Mouse (Mus musculus) liver, postnatal 0 days (tissue): Measurements from ENCODE around the gene Kctd21.

Experiments
- CTCF ChIP-seq: sonication (generic); IDR thresholded peaks from 2 replicates; pipeline ENCODE4 v1.5.1; 2016; ENCODE audit warnings: antibody characterized with exemption, low read depth
- EP300 ChIP-seq: IDR thresholded peaks from 2 replicates; pipeline ENCODE4 v1.6.1; 2016; ENCODE audit warnings: antibody characterized with exemption, low read depth, mild to moderate bottlenecking

DNA sequence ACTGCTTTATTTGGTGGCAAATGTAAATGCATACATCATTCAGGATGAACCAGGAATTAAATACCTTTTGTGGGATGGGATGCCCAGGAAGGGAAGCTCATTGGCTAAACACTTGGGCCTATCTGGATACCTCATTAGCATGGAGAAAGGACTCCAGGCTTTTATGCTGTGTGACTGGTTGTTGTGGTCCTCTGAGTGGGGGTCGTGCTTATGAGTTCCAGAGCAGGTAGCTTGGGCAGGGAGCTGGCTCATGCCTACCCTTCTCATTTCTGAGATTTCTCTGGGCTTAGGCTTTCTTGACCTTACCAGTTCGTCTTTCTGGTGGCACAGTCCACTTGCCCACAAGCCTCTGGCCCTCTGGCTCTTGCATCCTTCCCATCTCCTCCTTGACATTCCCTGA, 62.2 kb downstream of the Kctd21 start:
- TF ChIP-seq EP300 = no peak
- no peak for TF ChIP-seq CTCF
